Mouse (Mus musculus): Measurements from ENCODE around the gene Cdh13.

DNA sequence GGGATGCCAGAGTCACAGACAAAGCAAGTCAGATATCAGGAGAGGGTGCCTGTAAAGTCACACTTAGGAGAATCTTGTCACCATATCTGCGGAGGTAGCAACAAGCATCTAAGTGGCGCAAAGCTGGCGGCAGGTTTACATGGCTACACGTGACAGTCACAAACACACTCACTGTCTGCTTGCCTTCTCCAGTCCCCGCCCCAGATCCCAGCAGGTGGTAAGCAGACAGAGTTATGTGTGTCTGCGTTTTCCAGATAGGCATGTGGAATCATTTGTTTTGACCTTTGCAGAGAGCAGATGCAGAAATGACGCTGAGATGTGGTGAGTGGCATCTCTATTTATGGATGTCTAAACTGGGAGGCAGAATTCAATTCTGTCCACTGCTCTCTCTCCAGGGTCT lies 826.1 kb downstream of the Cdh13 start:
- TF ChIP-seq POLR2A (IDR thresholded peaks at IDR 0.05; ENCODE audit: control insufficient read depth, low read depth, low read length) (no peak), CTCF (IDR thresholded peaks at IDR 0.05; ENCODE audit: control insufficient read depth, insufficient read depth, insufficient replicate concordance, low read depth, low read length) (no peak)
